Mouse (Mus musculus) lung, embryonic 15.5 days (tissue): ENCODE results near the gene Gm5678. TPM values are rescaled to one million over a fixed set of nuclear protein-coding genes. Genes with fewer than 3 reads are reported as not detected.

ENCODE experiments used
- ATAC-seq: fragments of 200-750 bp; cut with Nextera tagmentation; 2 replicates; pipeline ENCODE4 v1.8.0; 2017; ENCODE audit warnings: moderate number of reproducible peaks, borderline replicate concordance; ENCODE audit not compliant: low FRiP score, low TSS enrichment; ENCODE audit errors: extremely low read depth
- H3K27ac ChIP-seq: fragments of 300-500 bp; sonication (generic); 2 replicates; pipeline ENCODE4 v1.5.1; 2015; ENCODE audit warnings: moderate library complexity, mild to moderate bottlenecking, inconsistent platforms
- H3K27me3 ChIP-seq: fragments of 300-500 bp; sonication (generic); 2 replicates; pipeline ENCODE4 v1.6.1; 2015; ENCODE audit warnings: inconsistent platforms
- H3K36me3 ChIP-seq: fragments of 300-500 bp; sonication (generic); 2 replicates; pipeline ENCODE4 v1.6.1; 2015; ENCODE audit warnings: inconsistent platforms
- H3K4me1 ChIP-seq: fragments of 300-500 bp; sonication (generic); 2 replicates; pipeline ENCODE4 v1.6.1; 2015; ENCODE audit warnings: inconsistent platforms
- H3K4me2 ChIP-seq: fragments of 300-500 bp; sonication (generic); 2 replicates; pipeline ENCODE4 v1.6.1; 2015; ENCODE audit warnings: inconsistent platforms, mild to moderate bottlenecking, moderate library complexity
- H3K4me3 ChIP-seq: fragments of 300-500 bp; sonication (generic); 2 replicates; pipeline ENCODE4 v1.5.1; 2015; ENCODE audit warnings: mild to moderate bottlenecking, inconsistent platforms
- H3K9ac ChIP-seq: fragments of 300-500 bp; sonication (generic); 2 replicates; pipeline ENCODE4 v1.6.1; 2015; ENCODE audit warnings: inconsistent platforms
- H3K9me3 ChIP-seq: fragments of 300-500 bp; sonication (generic); 2 replicates; pipeline ENCODE4 v1.6.1; 2016; ENCODE audit warnings: inconsistent platforms
- WGBS: fragments of 180-500 bp; shearing (Covaris S2); methylation state at CpG from one replicate; pipeline ENCODE4 v1.1.7; 2015; 5-methylcytosine and 5-hydroxymethylcytosine counted together
- polyA plus RNA-seq: library from polyadenylated mRNA; unstranded; fragments of >200 nt; fragmentation: Nextera tagmentation; extraction: Ambion mirVana; gene quantifications from 2 replicates; pipeline ENCODE4 v1.2.1, GENCODE M21; 2015

The Gm5678 gene
- polyA plus RNA-seq, 1 experiment from 2014 or later, result not detected

DNA sequence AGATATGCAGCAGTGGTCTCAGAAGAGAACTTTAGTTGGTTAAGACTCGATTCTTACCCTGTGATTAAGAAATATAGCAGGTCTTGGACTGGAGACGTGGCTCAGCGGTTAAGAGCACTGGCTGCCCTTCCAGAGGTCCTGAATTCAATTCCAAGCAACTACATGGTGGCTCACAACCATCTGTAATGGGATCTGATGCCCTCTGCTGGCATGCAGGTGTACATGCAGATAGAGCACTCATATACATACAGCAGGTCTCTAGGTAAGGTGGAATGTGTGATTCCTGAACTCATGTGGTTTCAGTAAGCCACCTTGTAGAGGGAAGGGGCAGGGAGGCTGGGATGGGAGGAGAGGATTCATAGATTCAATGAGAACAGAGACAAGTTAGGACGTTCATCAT is 50.3 kb downstream of the Gm5678 start:
- no peaks in the 10 kb centered on the region for H3K36me3 ChIP-seq
- no peak overlapping the region for H3K27ac ChIP-seq
- H3K9ac ChIP-seq, result no peak overlapping the region
- peaks cover 11% of the 10 kb centered on the region for H3K4me1 ChIP-seq
- peaks cover 23% of the 10 kb centered on the region for H3K27me3 ChIP-seq
- WGBS, result 70% methylated on average over 4 of the region's 4 CpGs
- no peak overlapping the region for H3K4me2 ChIP-seq
- H3K9me3 ChIP-seq, result no peaks in the 10 kb centered on the region
- H3K4me3 ChIP-seq, result no peak overlapping the region
- no peak for ATAC-seq

DNA sequence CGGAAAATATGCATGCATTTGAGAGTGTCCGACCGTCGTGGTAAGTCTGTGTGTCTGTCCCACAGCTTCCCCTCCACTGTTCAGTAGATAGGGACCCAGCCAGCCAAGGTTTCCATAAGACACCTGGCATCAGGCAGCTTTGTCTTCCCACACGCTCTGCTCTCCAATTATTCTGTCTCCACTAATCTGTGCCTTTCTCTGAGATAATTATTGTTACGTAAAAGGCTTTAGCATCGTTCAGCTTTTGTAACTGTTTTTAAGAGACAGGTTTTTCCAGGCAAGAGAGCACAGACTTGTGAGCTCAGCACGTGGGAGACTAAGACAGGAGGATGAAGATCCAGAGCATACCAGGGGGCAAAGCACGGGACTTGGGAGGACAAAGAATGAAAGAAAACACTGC is 51.3 kb downstream of the Gm5678 start:
- WGBS, result 69% methylated on average over 9 of the region's 9 CpGs

More for the DNA sequence above, 51.3 kb downstream of the Gm5678 start:
- Histone ChIP-seq H3K27ac (no peak overlapping the region), H3K9ac (no peak overlapping the region), H3K4me1 (peaks cover 19% of the 10 kb centered on the region), H3K4me3 (no peak overlapping the region), H3K27me3 (peaks cover 30% of the 10 kb centered on the region), H3K36me3 (no peaks in the 10 kb centered on the region), H3K4me2 (no peak overlapping the region), H3K9me3 (no peaks in the 10 kb centered on the region)
- no peak for ATAC-seq

Other genes with a start within 250 kb of the Gm5678 start
- 11.8 and 13.3 TPM in 2 replicates for gene Setd4, start 24.0 kb upstream of the Gm5678 start, polyA plus RNA-seq
- 92.9 and 95.5 TPM in 2 replicates for gene Cbr1, start 22.2 kb upstream of the Gm5678 start, polyA plus RNA-seq
- gene Cbr3, start 55.1 kb downstream of the Gm5678 start, polyA plus RNA-seq, result 7.2 and 7.6 TPM in 2 replicates
- 14.2 and 16.7 TPM in 2 replicates for gene Dop1b, start 83.8 kb downstream of the Gm5678 start, polyA plus RNA-seq
- 31.8 and 33.1 TPM in 2 replicates for gene Morc3, start 204.0 kb downstream of the Gm5678 start, polyA plus RNA-seq